Mouse (Mus musculus) liver, postnatal 0 days (tissue): ENCODE results near the gene Btbd7.

ENCODE experiments used
- CTCF ChIP-seq: sonication (generic); IDR thresholded peaks from 2 replicates; pipeline ENCODE4 v1.5.1; 2016; ENCODE audit warnings: antibody characterized with exemption, low read depth
- EP300 ChIP-seq: IDR thresholded peaks from 2 replicates; pipeline ENCODE4 v1.6.1; 2016; ENCODE audit warnings: antibody characterized with exemption, low read depth, mild to moderate bottlenecking

DNA sequence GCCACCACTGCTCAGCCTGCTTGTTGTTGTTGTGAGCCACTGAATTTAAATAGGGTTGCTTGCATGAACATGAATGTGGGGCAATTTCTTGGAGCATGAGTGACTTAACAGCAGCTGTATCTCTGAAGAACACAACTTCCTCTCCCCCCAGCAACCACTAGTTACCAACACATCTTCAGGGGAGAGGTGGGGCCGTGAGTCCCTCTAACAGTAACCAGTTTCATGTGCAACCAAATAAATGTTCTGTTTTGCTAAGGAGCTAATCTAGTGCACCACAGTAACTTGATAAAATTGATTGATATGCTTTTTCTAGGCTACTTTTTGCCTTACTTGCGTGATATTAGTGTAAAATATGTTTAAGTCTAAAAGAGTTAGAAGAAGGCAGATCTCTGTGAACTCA, 78.7 kb downstream of the Btbd7 start:
- TF ChIP-seq EP300 (no peak), CTCF (no peak)
